Mouse (Mus musculus): ENCODE data around the gene Polr3h.
"Not testable (repeated sequence)": the region's sequence is repeated elsewhere in the genome, so short reads cannot be mapped to it uniquely, and the experiment has no call there.

Polr3h gene

GRCm38 (mm10) chr15:81925760-81926445 lies at the start of gene Polr3h:
TSS of gene Polr3h (minus strand) at chr15:81926240.
- peak; percentile 37 for DNase-seq (ENCODE audit: extremely low read depth, low read depth, low spot score)

DNA sequence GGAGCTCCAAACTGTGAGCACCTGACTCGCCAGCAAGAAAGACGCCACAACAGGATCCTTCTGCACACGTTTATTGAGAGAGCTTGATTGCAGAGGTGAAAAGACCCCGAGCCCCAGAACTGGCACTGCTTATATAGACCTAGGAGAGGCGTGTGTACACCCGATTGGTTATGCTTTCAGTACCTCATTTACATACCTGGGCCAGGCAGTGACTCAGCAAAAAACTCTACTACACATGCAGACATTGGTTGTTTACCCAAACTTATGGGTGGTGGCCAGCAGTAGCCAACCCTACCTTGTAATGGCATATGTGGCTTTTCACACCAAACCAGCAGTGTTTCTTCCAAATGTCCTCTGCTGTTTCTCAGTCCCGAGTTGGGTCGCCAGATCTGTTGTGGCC lies 49.1 kb upstream of the Polr3h start:
- DNase-seq (ENCODE audit: extremely low read depth, low read depth, low spot score) = not testable (repeated sequence)

DNA sequence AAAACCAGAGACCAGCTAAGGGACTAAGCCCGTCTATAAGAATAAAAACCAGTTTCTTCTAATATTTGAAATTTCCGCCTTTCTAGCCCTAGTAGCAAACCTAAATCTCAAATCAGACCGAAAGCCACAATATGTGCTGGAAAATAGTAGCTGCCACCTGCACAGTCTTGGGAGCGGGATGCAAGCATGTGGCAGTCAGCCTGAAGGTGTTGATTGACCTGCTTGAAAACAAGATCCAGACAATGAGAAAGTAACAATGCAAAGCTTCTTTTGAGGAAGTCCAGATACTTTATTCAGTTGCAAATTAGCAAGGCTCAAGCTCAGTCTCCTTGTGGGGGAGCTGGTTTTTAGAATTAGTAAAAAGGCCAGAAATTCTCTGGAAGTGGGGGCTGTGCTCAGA lies 44.5 kb upstream of the Polr3h start:
- DNase-seq (ENCODE audit: extremely low read depth, low read depth, low spot score) = not testable (repeated sequence)

DNA sequence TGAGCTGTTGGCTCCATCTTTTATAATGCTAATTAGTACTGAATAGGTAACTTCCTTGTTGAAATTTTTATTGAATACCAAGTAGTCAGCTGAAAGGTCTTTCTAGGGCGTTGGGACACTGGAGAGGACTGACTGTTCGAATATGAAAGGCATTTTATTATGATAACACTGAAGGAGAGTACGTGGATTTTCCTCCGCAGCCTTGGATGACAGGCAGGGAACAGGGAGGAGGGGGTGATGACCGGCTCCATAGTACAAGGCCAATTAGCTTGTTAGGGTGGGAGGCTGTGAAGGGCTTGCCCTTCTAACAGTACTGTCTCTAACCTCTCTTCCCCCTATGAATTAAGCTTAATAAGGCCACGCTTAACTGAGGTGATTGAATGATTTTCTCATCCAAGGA lies 43.6 kb upstream of the Polr3h start:
- not testable (repeated sequence) for DNase-seq (ENCODE audit: extremely low read depth, low read depth, low spot score)

DNA sequence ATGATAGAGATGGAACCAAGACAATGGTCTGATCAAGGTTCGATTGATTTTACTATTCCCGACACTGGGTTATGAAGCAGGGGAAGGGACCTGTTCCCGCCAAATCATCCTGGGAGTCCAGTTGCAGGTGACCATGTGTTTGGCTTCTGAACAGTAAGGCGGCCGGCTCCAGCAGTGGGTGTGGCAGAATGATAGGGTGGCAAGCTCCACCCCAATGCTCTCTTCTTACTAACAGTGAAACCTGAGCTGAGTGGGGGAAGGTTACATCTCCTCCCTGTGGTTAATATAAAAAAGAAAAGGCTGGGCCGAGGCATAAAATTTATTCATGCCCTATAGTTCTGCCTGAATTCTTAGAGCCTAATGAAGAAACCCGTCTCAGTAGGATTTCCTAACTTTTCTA lies 43.1 kb upstream of the Polr3h start:
- DNase-seq (ENCODE audit: extremely low read depth, low read depth, low spot score) = no peak

DNA sequence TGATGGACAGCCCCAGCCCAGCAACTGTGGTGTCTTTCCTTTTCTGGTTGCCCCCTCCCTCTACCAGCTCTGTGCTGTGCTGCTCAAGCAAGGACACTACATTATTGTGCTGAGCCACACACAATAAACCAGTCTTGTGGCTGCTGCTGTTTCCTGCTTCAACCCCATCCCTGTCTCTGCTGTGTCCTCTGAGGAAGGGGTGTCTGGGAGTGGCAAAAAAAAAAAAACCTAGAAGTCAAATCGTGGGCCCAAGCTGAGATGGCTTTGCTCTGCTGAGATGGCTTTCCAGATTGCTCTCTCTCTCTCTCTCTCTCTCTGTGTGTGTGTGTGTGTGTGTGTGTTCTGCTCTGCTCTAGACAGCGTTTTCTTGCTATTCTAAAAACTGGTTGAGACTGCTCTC lies 42.4 kb upstream of the Polr3h start:
- DNase-seq (ENCODE audit: extremely low read depth, low read depth, low spot score) = no peak

DNA sequence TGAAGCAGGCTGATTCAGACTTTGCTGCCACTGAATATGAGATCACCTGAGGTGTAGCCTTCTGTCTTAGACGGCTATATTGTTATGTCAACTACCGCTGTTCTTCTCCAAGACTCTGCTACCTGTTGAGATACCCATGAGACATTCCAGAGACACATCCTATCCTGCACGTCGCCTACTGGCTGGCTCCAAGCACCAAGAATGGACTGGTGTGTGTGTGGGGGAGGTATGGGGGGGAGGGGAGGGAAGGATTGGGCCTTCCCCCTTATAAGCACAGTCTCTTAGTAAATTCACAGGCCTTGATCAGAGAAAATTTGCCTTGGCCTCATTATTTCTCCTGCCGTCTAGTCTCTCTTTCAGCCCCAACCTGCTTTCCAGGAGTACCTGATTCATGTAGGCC lies 41.8 kb upstream of the Polr3h start:
- no peak for DNase-seq (ENCODE audit: extremely low read depth, low read depth, low spot score)

GRCm38 (mm10) chr15:81966062-81966829 lies 40.2 kb upstream of the Polr3h start:
- DNase-seq (ENCODE audit: extremely low read depth, low read depth, low spot score) = no peak

DNA sequence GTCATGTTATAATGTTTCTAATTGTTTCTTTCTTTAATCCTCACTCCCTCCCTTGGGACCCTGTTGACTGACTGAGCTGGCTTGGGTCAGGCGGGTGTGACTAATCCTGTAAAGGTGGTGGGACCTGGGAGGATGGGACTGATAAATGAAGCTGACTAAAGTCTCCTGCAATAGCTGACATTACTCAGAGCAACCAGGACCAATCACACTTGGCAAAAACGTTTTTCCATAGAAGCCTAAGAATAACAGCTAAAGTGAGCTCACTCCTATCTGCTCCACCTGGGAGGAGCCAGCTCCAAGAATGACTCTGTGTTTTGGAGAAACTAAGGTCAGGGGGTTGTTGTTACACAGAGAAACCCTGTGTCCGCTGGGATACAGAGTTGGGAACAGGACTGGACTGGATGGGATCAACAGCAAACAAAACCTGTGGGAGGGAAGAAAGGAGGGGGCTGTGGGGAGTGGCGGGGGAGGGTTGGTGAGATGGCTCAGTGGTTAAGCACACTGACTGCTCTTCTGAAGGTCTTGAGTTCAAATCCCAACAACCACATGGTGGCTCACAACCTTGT lies 39.0 kb upstream of the Polr3h start:
- DNase-seq (ENCODE audit: extremely low read depth, low read depth, low spot score) = no peak

- DNase-seq (ENCODE audit: extremely low read depth, low read depth, low spot score) = no peak
Observed at GRCm38 (mm10) chr15:81964262-81964661, 38.2 kb upstream of the Polr3h start.

- no peak for DNase-seq (ENCODE audit: extremely low read depth, low read depth, low spot score)
Observed at GRCm38 (mm10) chr15:81961078-81961451, 35.0 kb upstream of the Polr3h start.

DNA sequence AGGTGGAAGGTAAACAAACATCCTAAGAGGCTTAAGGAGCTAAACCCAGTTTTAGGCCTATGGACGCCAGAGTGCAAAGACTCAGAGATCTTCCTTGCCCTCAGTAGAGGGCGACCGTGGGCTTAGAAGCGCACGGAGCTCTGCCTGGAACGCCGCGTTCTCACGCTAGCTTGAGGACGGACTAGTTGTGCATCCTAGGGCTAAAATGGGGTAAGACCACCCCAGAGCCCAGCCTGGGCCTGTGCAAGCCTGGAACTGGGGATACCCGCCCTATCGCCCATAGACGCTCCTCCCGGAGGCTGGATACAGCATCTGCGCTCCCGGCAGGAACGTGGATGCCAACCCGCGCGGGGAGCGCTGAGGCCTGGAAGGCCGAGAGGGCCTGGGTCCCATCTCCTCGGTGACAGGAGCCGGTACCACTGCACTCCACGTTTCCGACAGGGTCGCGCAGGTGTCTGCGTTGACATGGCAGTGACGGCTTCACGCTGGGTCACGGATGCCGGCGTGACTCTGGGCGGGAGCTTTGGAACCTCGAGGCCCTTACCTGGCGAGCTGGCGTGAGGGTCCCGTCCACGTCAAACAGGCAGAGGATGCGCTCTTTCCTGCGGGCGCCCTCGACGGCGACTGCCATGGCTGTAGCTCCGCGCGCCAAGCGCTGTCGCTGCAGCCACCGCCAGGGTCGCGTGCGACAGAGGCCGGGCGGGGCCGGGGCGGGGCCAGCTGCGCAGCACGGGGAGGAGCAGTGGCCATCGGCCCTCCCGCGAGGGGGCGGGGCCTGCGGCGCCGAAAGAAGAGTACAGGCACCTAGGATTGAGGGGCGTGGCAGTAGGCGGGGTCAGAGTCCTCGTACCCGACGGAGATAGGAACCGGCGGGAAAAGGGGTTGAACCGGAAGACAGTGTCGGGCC lies 34.4 kb upstream of the Polr3h start, which contains the start of gene Pmm1:
Pmm1 (minus strand) TSS at position 760 of the 907 bp plus-strand sequence.
- peak; percentile 59 for DNase-seq (ENCODE audit: extremely low read depth, low read depth, low spot score)

DNA sequence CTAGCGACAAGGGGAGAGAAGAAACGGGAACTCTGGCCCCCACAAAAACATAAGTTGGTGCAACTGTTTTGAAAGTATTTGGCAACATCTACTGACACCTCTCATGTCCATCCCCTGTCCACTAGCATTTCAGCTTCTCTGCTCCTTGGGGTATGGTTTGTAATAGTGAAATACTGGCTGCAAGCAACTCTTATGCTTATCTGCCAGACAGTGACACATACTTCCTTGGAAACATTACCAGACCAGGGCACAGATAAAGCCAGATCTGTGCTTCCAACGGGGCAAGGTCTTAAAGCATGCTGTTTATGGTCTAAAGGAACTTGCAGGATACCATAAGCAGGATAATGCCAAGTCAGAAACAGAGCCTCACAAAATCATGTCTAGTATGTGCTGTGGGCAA lies 32.9 kb upstream of the Polr3h start:
- no peak for DNase-seq (ENCODE audit: extremely low read depth, low read depth, low spot score)

DNA sequence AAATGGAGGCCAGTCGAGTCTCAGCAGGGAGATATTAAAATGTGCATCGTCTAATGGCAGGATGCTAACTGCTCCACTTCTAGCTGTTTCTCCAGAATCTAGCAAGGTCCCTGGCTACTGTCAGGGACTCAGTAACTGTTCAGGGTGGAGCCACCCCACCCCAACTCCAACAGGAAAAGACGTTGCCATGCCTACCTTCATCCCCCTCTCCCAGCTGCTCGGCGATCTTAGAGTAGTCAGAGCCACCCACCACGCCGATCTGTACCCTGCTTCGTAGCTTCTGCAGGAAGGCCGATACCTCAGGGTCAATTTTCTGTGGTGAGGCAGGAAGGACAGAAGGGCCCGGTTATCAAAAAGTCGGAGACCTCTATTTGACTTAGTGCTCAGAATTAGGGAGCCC lies 31.6 kb upstream of the Polr3h start:
- no peak for DNase-seq (ENCODE audit: extremely low read depth, low read depth, low spot score)

GRCm38 (mm10) chr15:81956457-81956856 lies 30.4 kb upstream of the Polr3h start:
- no peak for DNase-seq (ENCODE audit: extremely low read depth, low read depth, low spot score)

DNA sequence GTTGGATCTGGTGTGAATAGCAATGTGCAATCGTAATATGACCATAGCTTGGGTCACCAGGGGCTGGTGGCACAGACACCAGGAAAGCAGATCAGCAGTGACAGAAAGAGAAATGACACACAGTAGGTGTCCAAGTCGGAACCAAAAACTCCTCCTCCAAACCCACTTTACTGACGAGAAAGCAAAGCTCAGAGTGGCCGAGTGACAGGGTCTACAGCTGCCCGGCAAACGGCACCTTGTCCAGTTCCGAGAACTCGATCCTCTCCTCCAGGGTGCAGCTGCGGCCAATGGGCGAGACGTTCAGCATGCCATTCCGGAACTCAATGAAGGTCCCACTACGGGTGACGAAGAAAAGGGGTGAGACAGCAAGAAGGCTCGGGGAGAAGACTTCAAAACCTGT lies 29.4 kb upstream of the Polr3h start:
- DNase-seq (ENCODE audit: extremely low read depth, low read depth, low spot score) = no peak

DNA sequence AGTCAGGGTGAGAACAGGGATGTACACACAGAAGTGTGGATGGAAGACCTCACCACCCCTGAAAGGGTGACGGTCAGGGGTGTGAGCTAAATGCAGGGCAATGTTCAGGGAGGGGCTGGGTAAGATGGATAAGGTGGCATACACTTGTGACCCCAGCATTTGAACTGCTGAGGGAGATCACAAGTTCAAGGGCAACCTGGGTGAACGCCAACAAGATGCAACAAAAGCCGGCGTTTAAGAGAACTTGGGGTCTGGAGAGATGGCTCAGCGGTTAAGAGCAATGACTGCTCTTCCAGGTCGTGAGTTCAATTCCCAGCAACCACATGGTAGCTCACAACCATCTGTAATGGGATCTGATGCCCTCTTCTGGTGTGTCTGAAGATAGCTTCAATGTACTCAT lies 28.7 kb upstream of the Polr3h start:
- DNase-seq (ENCODE audit: extremely low read depth, low read depth, low spot score) = no peak

DNA sequence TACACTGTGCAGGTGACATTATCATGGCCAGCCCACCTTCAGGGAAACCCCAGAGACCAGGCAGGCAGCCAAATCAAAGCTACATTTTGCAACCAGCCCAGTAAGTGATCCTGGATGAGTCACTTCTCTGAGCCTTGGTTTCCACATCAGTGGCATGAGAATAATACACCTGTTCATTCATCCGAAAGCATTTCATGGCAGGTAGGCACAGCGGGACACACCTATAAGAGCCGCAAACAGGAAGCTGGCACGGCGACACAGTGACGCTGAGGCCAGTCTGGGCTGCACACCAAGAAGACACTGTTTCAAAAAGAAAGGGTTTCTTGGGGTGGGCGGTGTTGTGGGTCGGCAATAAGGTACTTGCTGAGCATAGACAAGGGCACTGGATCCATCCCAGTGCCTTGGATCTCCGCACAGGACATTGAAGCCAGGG lies 28.1 kb upstream of the Polr3h start:
- peak; percentile 74 for DNase-seq (ENCODE audit: extremely low read depth, low read depth, low spot score)

DNA sequence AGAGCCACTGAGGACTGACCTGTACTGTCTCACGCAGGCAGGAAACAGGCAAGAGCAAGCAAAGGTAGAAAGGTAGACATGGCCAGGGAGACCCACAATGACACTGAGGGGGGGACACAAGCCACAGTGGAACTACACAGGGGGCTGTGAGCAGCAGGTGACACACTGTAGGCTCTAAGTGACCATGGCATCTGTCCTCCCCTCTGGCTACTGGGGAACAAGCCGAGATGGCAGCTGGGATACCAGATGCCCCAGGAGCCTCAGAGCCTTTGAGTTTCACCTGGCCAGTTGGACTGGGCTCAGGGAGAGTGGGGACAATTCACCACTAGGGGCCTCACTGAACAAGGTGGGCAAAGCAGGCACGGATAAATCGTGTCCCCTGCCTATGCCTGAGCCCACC lies 26.3 kb upstream of the Polr3h start:
- DNase-seq (ENCODE audit: extremely low read depth, low read depth, low spot score) = no peak

GRCm38 (mm10) chr15:81951159-81951558 lies 25.1 kb upstream of the Polr3h start:
- DNase-seq (ENCODE audit: extremely low read depth, low read depth, low spot score) = no peak

DNA sequence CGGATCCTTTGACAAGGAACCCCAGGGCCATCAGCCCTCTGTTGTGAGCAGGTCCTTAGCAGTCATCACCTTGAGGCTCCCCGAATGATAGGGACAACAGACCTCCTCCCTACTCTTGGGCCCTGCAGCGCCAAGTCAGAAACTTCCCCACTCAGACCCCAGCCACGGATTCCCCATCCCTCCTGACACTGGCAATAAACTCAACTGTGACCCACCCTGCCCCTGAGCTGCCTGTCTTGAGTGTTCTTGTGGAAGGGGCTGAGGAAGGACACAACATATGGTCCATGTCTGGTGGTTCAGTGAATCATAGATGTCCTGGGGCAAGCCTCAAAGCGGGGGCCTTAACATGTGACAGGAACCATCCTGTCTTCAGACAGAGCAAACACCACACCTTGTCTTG lies 24.7 kb upstream of the Polr3h start:
- DNase-seq (ENCODE audit: extremely low read depth, low read depth, low spot score) = no peak

All from fat pad, adult 2 months (tissue).